Mouse (Mus musculus) skeletal muscle tissue, adult 2 months (tissue): ENCODE results near the gene Pax6.

ENCODE experiments used
- DNase-seq: peaks from one replicate; pipeline ENCODE4 v3.0.0-alpha.2; 2012; ENCODE audit warnings: low read depth, low spot score

Gene Pax6

DNA sequence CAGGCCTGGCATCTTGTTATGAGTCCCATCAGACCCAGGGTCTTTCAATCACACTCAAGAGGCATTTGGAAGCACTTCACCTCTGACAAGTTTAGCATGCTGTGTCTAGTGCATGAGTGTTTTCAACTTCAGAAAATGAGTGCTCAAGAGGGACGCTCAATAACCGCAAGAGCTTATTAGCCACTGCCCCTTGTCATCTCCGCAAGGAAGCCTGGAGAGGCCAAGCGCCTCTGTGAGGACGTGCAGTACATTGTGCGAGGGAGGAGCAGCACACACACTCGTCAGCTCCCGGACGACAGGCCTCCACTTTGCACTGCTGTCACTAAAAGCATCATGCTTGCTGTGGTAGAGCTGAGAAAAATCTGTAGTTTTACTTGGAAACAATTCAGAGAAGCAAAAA lies 58.0 kb downstream of the Pax6 start:
- DNase-seq = no peak

DNA sequence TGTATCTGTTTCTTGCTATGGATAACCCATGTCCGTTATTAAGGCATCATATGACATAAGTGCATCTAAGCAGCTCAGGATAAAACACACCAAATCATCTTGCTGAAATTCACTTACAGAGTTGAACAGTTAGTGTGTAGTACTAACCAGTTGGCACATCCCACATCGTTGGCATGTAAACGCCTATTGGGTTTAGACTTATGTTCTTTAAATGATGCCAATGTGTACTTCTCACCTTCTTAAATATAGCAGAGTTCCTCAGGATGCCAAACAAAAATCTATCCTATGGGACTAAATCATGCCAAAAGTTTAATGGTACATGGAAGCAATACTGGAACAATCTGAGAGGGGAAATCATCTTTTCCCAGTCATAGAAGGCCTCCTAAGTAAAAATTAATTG lies 62.0 kb downstream of the Pax6 start:
- no peak for DNase-seq

DNA sequence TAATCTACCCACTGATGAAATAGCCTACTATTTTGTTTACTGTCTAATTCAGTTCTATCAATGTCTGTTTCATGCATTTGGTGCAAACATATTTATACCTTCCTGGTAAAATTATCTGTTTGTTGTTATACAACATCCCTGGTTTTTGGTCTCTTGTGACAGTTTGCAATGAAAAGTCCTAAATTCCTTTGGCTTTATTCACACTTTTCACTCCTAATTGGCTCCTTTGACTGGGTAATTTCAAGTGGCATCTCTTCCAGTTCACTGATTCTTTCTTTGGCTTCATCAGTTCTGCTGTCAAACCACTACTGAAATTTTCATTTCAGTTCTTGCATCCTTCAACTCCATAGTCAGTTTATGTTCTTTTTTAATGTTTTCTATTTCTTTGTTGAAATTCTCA lies 67.5 kb downstream of the Pax6 start:
- no peak for DNase-seq

DNA sequence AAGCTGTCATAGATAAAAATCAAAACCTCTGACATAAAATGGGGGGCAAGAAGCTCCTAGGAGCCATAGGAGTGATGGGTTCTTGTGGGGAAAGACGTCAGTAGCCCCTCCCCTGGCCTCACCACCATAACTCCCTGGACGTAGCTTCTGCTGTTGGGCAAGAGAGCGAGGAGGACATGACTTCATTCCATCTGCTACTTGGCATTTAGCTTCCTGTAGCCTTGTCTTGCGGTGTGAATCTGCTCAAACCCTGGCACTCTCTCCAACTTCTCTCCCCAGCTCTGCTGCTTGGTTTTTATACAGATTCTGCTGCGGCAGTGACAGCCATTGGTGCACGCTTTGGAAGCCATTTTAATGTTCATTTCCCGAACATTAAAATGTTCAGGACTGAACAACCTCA lies 78.2 kb downstream of the Pax6 start:
- DNase-seq = no peak
